Mouse (Mus musculus): Measurements from ENCODE around the gene Sgcd.

DNA sequence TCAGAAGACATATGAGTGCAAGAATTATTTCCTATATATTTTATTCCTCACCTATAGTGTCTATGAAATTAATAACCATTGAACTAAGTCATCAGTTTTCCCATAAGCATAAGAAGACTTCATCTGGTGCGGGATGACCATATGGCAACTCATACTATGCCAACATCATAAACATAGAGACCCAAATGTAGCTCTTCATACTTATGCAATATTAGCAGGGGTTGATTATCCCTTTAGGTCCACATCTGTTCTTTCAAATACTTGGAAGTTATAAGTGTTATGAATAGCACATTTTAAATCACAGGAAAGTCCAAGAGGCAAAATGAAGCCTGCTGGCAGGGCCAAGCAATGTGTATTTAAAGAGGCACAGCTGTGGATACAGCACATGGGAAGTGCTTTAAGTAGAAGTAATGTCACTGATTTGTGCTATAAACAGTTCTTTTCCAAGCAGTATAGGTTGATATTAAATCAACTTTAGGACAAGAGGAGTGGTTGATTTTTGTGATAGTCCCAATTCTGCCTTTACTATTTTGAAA is 690.9 kb downstream of the Sgcd start:
- TF ChIP-seq CTCF (IDR thresholded peaks at IDR 0.05) = no peak
- no peak for TF ChIP-seq EP300 (IDR thresholded peaks at IDR 0.05; ENCODE audit: insufficient read depth, low read depth, low read length)
- no peak for TF ChIP-seq POLR2A (IDR thresholded peaks at IDR 0.05; ENCODE audit: insufficient read depth, low read depth, low read length)
